Comparison of ENCODE assay signal across 21 mouse cellular contexts in genomic region chr9:122233316-122233971, GRCm38 (mm10).
DNase-seq lines count a peak whose midpoint lies in the region; ATAC-seq lines count a peak whose summit lies in the region.
"Had no signal": no experiment of that assay in that cellular context is flagged by ENCODE, and none has a peak within 500 bp of the region (broad histone marks: within the 10 kb centered on the region; RNA-seq: fewer than 3 reads in every experiment).

No protein-coding gene starts in this region.

- peak overlapping the region; percentile 36; the same call in 1 of the 2 replicates for H3K27ac ChIP-seq in intestine, embryonic 14.5 days (ENCODE audit: low read depth)
- no peak overlapping the region for H3K27ac ChIP-seq in intestine, embryonic 16.5 days (ENCODE audit: low read length)
- H3K27ac ChIP-seq: embryonic facial prominence, embryonic 12.5 days; forebrain, embryonic 13.5 days; heart, adult 2 months; kidney, embryonic 15.5 days; limb, embryonic 15.5 days; midbrain, embryonic 15.5 days; neural tube, embryonic 15.5 days; stomach, postnatal 0 days had no signal

- peaks cover 4% of the 10 kb centered on the region; the same call in 1 of the 2 replicates for H3K4me1 ChIP-seq in intestine, embryonic 14.5 days (replicated peaks; ENCODE audit: control insufficient read depth, insufficient read depth, low read length)
- H3K4me1 ChIP-seq in intestine, embryonic 16.5 days (ENCODE audit: control insufficient read depth, insufficient read depth, low read length): no peaks in the 10 kb centered on the region
- H3K4me1 ChIP-seq: embryonic facial prominence, embryonic 12.5 days; forebrain, embryonic 13.5 days; kidney, embryonic 15.5 days; limb, embryonic 15.5 days; midbrain, embryonic 15.5 days had no signal

- ATAC-seq in intestine, embryonic 14.5 days (replicated peaks; ENCODE audit: low FRiP score, low TSS enrichment, low read depth): no peak
- ATAC-seq in intestine, embryonic 16.5 days: no peak; the same call in 1 of the 2 replicates
- ATAC-seq in inflammation-experienced regulatory T-cells, adult 6 months: peak; percentile 78
- ATAC-seq: forebrain, embryonic 13.5 days; midbrain, embryonic 15.5 days had no signal

- H3K4me3 ChIP-seq in intestine, embryonic 14.5 days (ENCODE audit: low read depth, low read length): no peak overlapping the region
- no peak overlapping the region for H3K4me3 ChIP-seq in intestine, embryonic 16.5 days (ENCODE audit: low read length)
- H3K4me3 ChIP-seq: embryonic facial prominence, embryonic 12.5 days; erythroblast, embryonic 14.5 days; forebrain, embryonic 13.5 days; heart, adult 2 months; kidney, embryonic 15.5 days; limb, embryonic 15.5 days; midbrain, embryonic 15.5 days; myocyte; neural tube, embryonic 15.5 days had no signal

- 64% methylated on average over 8 of the region's 8 CpGs for WGBS in intestine, embryonic 14.5 days
- 67% methylated on average over 8 of the region's 8 CpGs for WGBS in intestine, embryonic 16.5 days

- H3K27me3 ChIP-seq in intestine, embryonic 14.5 days (replicated peaks; ENCODE audit: control insufficient read depth, insufficient read depth, low read length): no peaks in the 10 kb centered on the region
- H3K27me3 ChIP-seq in intestine, embryonic 16.5 days (replicated peaks; ENCODE audit: control insufficient read depth, insufficient read depth, low read length): no peaks in the 10 kb centered on the region
- H3K27me3 ChIP-seq: embryonic facial prominence, embryonic 12.5 days; forebrain, embryonic 13.5 days; kidney, embryonic 15.5 days; limb, embryonic 15.5 days; midbrain, embryonic 15.5 days; neural tube, embryonic 15.5 days had no signal

- no peak for DNase-seq in intestine, embryonic 14.5 days (ENCODE audit: low spot score)
- DNase-seq in CD4-positive helper T cell, adult 2 months (ENCODE audit: low read depth, low spot score): peak; percentile 61
- DNase-seq in thymus, postnatal 0 days (ENCODE audit: low spot score): peak; percentile 39
- no peak for DNase-seq in kidney, postnatal 36 days
- no peak for DNase-seq in heart, postnatal 14 days
- no peak for DNase-seq in cerebellum, postnatal 36 days
- DNase-seq: adrenal gland, adult 8-10 months; cerebellum, adult 9-10 months; heart, adult 2 months; right cerebral cortex, postnatal 14 days had no signal

- no peak overlapping the region for H3K9ac ChIP-seq in intestine, embryonic 14.5 days (ENCODE audit: low read length)
- H3K9ac ChIP-seq in intestine, embryonic 16.5 days (ENCODE audit: low read depth, low read length): no peak overlapping the region
- H3K9ac ChIP-seq: embryonic facial prominence, embryonic 12.5 days; forebrain, embryonic 13.5 days; kidney, embryonic 15.5 days; limb, embryonic 15.5 days; midbrain, embryonic 15.5 days; neural tube, embryonic 15.5 days had no signal

- no peaks in the 10 kb centered on the region for H3K9me3 ChIP-seq in intestine, embryonic 14.5 days (ENCODE audit: control insufficient read depth, low read length)
- no peaks in the 10 kb centered on the region for H3K9me3 ChIP-seq in intestine, embryonic 16.5 days (ENCODE audit: control insufficient read depth, low read length)
- H3K9me3 ChIP-seq: embryonic facial prominence, embryonic 12.5 days; forebrain, embryonic 13.5 days; kidney, embryonic 15.5 days; limb, embryonic 15.5 days; midbrain, embryonic 15.5 days; neural tube, embryonic 15.5 days had no signal

- no peak overlapping the region for H3K4me2 ChIP-seq in intestine, embryonic 14.5 days (ENCODE audit: low read length)
- H3K4me2 ChIP-seq in intestine, embryonic 16.5 days (ENCODE audit: low read depth, low read length): no peak overlapping the region
- H3K4me2 ChIP-seq: embryonic facial prominence, embryonic 12.5 days; forebrain, embryonic 13.5 days; kidney, embryonic 15.5 days; limb, embryonic 15.5 days; midbrain, embryonic 15.5 days; neural tube, embryonic 15.5 days had no signal

- H3K36me3 ChIP-seq in intestine, embryonic 14.5 days (ENCODE audit: control insufficient read depth, insufficient read depth, low read length): no peaks in the 10 kb centered on the region
- no peaks in the 10 kb centered on the region for H3K36me3 ChIP-seq in intestine, embryonic 16.5 days (ENCODE audit: control insufficient read depth, insufficient read depth, low read length)
- H3K36me3 ChIP-seq: embryonic facial prominence, embryonic 12.5 days; kidney, embryonic 15.5 days; limb, embryonic 15.5 days; midbrain, embryonic 15.5 days; neural tube, embryonic 15.5 days had no signal

- intact Hi-C loops in heart, postnatal 14 days (cut with DNase I): no loop called here

Comparison
In these comparisons a context has a peak if more than half of its experiments do, and no peak if none do; other contexts are left out.
1. DNase-seq: peak in CD4-positive helper T cell, adult 2 months (single experiment) and thymus, postnatal 0 days (single experiment); none in intestine, embryonic 14.5 days (single experiment), kidney, postnatal 36 days (0 of 2), heart, postnatal 14 days (0 of 2) and cerebellum, postnatal 36 days (0 of 2).